Mouse (Mus musculus) c-Kit-positive CD71-positive TER-119-positive erythroid progenitor cells, embryonic 14.5 days (primary cell): ENCODE data around the gene Gm3776.
"Not testable (repeated sequence)": the region's sequence is repeated elsewhere in the genome, so short reads cannot be mapped to it uniquely, and the experiment has no call there.

Experiments
- DNase-seq: peaks from one replicate; pipeline ENCODE4 v3.0.0-alpha.2; 2013; ENCODE audit warnings: low spot score

Gene Gm3776

DNA sequence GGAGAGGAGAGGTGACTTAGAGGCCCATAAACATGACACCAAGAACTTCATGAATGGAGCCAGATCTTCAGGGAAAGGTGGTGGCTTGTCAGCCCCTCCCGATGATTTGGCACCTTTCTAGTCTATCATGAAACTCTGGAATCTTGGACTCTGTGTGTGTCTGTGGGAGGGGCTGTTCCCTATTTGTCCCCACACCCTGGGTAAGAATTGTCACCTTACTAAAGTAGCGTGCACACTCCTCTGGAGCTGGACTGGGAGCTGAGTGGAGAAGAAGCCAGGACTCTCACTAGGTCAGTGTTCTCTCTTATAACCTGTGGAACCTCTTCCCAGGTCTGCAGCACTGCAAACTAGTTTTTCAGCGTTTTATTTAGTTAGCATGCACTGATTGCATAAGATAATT is at the start of gene Gm3776:
Gm3776 (plus strand) TSS at position 216 of the 400 bp plus-strand sequence.
- DNase-seq, result not testable (repeated sequence)

DNA sequence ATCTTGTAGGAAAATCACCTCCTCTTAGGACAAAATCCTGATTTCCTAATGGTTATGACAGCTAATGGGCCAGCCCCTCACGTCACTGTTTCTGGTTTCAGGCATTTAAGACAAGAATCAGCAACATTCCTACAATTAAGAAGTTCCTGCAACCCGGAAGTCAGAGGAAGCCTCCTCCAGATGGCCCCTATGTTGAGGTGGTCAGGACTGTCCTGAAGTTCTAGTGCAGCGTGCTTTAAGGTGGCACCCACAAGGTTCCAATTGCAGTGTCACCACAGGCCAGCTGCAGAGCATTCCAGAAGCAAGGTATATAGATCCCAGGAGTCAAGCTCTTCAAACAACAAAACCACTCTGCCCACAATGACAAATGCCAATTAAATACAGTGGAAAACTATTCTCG is 48.0 kb upstream of the Gm3776 start:
- no peak for DNase-seq

DNA sequence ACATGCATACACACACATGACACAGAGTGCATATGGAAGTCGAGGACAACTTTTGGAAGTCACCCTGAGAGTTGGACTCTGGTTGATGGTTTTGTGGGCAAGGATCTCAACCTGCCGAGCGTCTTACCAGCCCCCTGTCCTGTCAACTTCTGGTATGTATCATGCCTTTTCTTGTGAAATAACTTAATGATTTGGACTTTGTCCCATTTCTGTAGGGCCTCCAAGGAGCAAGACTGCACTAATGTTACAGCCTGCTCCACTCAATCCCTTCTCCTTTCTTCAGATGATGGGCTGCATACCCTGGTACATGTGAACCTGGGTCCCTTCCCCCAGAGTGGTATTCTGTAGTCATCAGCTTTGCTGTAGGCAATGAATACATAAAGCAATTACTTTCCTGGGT is 46.9 kb upstream of the Gm3776 start:
- DNase-seq, result no peak

DNA sequence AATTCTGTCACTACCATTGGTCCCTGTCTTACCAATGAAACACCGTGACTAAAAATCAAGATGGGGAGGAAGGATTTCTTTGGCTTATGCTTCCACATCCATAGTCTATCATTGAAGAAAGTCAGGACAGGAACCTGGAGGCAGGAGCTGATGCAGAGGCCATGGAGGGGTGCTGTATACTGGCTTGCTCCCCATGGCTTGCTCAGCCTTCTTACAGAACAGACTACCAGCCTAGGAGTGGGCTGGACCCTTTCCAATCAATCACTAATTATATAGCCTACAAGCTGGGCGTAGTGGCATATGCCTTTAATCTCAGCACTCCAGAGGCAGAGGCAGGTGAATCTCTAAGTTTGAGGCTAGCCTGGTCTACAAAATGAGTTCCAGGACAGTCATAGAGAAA is 46.1 kb upstream of the Gm3776 start:
- no peak for DNase-seq

DNA sequence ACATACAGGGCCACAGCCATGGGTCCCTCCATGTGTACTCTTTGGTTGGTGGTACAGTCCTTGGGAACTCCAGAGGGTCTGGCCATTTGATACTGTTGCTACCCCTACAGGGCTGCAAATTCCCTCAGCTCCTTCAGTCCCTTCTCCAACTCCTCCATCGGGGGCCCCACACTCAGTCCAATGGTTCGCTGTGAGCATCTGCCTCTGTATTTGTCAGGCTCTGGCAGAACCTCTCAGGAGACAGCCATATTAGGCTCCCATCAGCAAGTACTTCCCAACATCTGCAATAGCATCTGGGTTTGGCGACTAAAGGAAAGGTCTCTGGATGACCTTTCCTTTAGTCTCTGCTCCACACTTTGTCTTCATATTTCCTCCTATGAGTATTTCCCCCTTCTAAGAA is 45.4 kb upstream of the Gm3776 start:
- DNase-seq, result no peak

DNA sequence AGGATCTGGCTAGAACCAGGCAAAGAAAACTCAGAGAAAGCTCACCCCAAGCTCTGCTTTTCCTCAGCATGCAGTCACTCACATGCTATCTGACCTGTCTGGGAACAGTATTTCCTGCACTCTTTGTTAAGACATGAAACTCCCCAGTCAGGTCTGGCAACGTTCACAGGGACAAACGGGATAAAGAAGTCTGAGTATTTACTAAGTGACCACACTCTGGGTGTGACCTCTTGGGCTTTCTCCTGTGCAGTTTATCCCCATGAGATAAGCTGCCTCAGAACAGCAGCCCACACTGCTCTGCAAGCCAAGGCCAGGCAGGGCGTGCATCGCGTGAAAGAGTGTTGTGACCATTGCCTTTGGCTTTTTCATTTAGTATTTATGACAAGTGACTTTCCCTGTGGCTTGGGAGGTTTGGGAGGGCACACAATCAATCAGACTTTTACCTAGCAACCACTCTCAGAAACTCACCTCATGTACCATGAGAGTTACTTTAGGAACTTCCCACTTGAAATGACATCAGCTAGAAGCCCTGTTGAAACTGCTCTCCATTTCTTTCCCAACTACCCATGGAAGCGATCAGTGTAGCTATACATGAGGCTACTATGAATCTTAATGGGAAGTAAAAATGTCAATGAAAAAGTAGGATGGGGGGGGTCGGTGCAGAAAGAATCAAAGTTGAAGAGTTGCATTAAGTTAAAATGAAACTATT is 44.4 kb upstream of the Gm3776 start:
- DNase-seq, result no peak

DNA sequence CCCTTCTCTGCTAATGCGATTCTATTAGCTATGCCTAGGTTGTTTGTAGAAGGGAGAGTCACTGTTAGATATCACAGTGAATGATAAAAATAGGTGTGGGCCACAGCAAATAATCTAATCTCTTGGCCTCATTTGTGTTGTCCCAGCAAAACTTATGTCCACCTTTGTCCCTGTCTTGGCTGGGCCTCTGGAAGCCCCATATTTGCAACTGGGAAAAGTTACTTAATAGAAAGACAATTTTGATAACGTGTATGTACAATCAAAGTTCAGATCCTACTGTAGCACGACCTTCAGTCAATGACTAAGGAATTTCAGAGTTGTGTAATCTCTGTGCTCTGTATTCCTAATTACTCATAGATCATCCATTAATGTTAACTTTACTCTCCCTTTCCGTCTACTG is 39.9 kb upstream of the Gm3776 start:
- DNase-seq, result no peak

DNA sequence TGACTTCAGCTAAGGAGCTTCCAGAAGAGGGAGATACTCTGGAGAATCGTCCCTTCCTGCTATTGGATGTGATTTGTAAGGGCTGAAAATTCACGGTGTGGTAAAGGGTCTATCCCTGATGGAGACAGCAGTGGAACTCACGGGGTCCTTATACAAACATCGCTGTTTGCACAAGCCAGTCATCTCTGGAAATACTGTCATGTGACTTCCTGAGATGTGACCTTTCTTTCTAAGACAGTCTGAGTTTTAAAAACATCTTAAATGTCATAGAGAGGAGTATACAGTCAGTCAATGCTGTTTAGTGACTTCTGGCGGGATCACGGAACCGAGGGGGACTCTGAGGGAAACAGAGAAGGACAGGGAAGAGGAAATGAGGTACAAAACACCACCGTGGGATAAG is 34.3 kb upstream of the Gm3776 start:
- DNase-seq, result no peak

DNA sequence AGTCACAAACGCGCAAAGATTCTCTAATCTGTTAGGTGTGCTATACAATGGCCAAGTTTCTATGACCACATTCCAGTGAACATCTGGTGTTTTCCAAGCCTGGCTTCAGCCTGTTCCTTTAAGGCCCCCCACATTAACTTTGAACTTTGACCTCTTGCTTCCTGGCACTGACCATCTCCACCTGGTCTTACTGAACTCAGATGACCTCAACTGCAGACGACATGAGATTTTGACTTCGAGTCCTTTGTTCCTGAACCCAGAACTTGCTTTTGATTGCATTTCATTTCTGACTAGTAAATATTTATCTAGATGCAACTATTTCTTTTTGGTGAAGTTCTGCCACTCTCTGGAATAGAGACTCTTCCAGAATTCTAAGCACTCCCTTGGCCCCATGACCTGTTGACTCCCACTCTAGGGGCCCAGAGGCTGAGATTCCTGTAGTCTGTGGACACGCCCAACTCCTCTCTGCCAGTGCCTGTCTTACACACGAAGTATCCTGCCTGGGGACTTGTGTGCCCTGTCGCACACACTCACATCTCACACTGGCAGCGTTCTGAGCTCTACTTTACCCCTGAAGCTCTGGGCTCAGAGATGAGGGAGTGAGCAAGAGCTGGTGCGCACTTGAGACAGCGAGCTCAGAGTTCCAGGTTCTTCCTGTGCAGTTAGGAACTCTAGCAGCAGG is 33.6 kb upstream of the Gm3776 start:
- DNase-seq, result no peak

DNA sequence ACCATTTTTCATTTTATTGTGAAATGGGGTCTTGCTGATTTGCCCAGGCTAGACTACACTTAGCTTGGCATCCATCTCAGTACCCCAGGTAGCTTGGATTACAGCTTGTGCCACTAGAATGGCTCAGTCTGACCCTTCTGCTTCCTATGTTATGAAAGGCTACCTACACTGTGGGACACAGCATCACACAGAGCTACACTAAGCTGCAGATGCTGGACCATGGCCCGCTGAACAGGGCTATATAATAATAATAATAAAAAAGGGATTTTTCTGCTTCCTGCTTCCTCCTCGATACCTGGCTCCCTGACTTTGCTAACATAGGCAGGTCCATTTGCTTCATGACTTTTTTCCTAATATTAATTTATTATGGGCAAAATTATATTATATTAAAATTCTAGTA is 32.5 kb upstream of the Gm3776 start:
- no peak for DNase-seq

DNA sequence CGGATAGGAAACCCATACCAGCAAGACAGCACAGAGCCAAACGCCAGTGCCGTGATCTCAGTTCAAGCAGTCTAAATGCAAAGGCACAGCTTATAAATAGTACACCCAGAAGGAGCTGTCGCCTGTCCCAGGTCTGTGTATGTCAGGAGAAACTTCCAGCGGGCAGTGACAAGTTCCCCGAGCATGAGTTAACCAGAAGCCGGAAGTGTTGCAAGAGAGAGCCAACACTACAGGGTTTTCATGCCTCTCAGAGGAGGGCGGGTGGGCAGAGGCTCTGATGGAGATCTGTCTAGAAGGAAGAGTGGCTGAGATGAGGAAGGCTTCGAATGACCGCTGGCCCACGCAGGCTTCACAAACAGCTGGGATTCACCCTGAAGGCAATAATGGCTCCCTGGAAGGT is 31.6 kb upstream of the Gm3776 start:
- no peak for DNase-seq

DNA sequence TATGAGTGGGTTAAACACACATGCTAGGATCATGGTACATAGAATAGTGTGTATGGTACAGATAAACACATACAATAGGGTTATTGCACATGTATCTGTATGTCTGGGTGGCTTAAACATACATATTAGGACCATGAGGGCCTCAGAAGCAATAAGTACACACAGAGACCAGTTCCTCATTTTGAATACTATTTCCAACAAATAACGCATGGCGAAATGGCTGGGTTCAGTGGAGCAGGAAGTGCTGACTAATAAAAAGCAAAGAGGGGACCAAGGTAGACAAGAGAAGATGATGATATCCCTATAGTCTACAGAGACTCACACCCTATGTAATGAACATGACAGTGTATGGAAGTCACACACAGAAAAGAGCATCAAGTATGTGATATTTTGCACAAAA is 28.8 kb upstream of the Gm3776 start:
- no peak for DNase-seq

DNA sequence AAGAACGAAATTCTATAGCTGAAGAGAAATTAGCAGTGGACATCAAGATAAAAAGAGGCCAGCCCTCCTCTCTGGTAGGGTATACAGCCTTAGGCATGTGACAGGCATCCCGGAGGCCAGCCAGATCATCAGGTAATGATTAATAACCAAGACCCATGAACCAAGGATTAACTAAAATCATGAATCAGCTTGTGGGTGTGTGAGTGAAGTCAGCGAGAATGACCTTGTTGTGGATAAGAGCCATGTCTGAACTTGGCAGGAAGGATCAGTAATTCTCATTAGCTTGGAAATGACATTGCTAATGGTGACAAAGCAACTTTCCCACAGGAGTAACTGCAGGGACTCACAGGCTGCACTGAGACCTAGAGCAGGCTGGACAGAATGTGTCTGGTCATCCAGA is 27.3 kb upstream of the Gm3776 start:
- not testable (repeated sequence) for DNase-seq

DNA sequence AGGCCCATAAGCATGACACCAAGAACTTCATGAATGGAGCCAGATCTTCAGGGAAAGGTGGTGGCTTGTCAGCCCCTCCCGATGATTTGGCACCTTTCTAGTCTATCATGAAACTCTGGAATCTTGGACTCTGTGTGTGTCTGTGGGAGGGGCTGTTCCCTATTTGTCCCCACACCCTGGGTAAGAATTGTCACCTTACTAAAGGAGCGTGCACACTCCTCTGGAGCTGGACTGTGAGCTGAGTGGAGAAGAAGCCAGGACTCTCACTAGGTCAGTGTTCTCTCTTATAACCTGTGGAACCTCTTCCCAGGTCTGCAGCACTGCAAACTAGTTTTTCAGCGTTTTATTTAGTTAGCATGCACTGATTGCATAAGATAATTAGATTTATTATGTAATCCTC is 26.5 kb upstream of the Gm3776 start, which contains the start of gene Gsta1:
Gsta1 (plus strand) TSS at position 196 of the 400 bp plus-strand sequence.
- DNase-seq, result not testable (repeated sequence)

DNA sequence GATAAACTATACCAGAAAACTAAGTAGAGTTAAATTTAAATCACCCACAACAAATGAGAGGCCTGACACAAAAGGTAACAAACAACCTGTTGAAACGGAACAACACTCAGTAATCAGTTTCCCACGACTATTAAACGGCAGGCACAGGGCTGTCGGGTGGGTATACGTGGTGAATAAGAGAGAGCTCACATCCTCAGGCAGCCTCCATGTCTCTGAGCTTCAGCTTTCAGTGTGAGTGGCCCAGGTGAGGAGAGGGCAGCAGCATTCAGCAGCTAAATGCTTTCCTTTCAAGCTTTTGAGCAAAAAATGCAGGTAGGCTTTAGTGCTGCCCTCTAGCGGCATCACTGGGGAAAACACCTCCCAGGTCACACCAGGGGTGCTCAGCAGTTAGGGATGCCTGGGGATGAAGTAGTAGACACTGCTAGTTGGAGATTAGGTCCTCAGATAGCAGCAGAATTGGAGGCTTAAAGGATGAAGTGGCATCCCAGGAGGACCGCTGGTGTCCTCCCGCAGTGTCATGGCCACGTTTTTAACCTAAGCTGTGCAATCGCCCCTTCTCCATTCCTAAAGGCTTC is 23.7 kb upstream of the Gm3776 start:
- DNase-seq, result not testable (repeated sequence)

DNA sequence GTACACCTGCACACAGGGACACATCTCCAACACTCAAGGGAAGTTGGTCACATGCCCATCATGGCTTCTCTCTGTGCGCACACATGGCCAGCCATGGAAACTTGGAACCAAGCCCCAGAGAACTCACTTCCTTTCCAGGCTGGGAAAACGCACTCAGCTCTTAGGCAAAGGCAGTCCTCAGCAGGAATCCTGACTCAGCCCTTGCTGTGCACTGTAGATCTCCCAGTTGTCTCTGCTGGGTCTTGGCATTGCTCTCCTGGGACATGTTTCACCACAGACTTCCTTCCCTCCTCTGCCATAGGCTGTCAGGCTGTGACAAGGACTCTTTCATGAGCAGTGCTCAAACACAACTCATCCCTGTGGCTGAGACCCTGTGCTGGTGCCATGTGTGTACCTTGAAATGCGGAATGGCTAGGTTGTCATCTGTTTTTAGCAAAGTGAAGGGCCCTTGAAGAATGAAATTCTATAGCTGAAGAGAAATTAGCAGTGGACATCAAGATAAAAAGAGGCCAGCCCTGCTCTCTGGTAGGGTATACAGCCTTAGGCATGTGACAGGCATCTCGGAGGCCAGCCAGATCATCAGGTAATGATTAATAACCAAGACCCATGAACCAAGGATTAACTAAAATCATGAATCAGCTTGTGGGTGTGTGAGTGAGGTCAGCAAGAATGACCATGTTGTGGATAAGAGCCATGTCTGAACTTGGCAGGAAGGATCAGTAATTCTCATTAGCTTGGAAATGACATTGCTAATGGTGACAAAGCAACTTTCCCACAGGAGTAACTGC is 1.1 kb upstream of the Gm3776 start:
- not testable (repeated sequence) for DNase-seq

DNA sequence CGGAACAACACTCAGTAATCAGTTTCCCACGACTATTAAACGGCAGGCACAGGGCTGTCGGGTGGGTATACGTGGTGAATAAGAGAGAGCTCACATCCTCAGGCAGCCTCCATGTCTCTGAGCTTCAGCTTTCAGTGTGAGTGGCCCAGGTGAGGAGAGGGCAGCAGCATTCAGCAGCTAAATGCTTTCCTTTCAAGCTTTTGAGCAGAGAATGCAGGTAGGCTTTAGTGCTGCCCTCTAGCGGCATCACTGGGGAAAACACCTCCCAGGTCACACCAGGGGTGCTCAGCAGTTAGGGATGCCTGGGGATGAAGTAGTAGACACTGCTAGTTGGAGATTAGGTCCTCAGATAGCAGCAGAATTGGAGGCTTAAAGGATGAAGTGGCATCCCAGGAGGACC is 2.8 kb downstream of the Gm3776 start:
- DNase-seq, result not testable (repeated sequence)

DNA sequence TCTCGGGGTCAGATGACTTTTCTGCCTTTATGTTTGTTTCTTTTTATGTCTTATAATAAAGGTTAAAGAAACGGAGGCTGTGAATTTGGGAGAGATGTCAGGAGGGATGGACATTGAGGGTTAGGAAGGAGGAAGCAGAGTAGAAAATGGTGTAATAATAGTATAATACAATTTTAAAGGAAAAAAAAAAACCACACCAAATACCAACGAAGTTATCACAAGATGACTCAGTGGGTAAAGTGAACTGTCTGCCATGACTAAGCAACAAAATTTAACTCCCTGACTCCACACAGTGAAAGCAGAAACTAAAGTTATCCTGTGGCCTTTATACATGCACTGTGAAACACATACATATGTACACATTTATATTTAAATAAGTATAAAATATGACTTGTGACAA is 14.0 kb downstream of the Gm3776 start:
- not testable (repeated sequence) for DNase-seq

DNA sequence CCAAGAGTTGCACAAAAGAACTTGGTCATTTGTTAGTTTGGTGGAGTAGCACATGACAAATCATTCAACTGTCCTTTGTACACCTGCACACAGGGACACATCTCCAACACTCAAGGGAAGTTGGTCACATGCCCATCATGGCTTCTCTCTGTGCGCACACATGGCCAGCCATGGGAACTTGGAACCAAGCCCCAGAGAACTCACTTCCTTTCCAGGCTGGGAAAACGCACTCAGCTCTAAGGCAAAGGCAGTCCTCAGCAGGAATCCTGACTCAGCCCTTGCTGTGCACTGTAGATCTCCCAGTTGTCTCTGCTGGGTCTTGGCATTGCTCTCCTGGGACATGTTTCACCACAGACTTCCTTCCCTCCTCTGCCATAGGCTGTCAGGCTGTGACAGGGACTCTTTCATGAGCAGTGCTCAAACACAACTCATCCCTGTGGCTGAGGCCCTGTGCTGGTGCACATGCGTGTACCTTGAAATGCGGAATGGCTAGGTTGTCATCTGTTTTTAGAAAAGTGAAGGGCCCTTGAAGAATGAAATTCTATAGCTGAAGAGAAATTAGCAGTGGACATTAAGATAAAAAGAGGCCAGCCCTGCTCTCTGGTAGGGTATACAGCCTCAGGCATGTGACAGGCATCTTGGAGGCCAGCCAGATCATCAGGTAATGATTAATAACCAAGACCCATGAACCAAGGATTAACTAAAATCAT is 25.2 kb downstream of the Gm3776 start:
- DNase-seq, result not testable (repeated sequence)

DNA sequence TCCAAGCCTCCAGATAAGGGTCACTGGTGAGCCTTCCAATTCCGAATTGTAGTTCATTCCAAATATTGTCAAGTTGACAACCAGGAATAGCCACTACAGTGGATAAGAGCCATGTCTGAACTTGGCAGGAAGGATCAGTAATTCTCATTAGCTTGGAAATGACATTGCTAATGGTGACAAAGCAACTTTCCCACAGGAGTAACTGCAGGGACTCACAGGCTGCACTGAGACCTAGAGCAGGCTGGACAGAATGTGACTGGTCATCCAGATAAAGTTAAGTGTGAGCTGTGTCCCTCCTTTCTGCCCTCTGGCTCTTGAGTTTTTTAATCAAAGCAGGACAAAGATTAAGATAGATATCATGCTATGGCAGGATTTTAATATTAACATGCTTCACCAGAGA is 32.1 kb downstream of the Gm3776 start:
- DNase-seq, result not testable (repeated sequence)

DNA sequence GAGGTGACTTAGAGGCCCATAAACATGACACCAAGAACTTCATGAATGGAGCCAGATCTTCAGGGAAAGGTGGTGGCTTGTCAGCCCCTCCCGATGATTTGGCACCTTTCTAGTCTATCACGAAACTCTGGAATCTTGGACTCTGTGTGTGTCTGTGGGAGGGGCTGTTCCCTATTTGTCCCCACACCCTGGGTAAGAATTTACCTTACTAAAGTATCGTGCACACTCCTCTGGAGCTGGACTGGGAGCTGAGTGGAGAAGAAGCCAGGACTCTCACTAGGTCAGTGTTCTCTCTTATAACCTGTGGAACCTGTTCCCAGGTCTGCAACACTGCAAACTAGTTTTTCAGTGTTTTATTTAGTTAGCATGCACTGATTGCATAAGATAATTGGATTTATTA is 32.8 kb downstream of the Gm3776 start, which contains the start of gene Gm10639:
Gm10639 (plus strand) TSS at position 201 of the 400 bp plus-strand sequence.
- not testable (repeated sequence) for DNase-seq

DNA sequence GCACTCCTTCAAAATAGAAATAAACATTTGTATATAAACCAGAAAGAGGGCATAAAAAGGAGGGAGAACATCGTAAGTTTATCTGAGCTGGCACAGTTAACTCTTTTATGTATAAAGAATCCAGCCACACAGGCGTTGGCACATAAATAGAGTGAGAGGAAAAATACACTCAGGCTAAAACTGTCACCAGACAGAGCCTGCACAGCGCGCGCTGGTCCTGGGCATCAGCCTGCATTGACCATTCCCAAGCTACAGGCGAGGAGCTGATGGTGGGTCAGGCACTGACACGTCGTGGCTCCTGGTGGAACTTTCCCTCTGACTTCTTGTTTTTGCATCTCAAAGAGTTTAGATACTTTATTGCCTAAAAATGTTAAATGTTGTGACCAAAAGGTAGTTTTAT is 35.5 kb downstream of the Gm3776 start:
- DNase-seq, result not testable (repeated sequence)
